Mouse (Mus musculus) heart, adult 2 months (tissue): ENCODE data around the gene Zcwpw1.

Experiments
- CTCF ChIP-seq: fragments of 200-600 bp; IDR thresholded peaks from 2 replicates; pipeline ENCODE4 v1.8.1; 2022; ENCODE audit warnings: antibody characterized with exemption, mild to moderate bottlenecking, moderate library complexity
- EP300 ChIP-seq: fragments of 200-500 bp; IDR thresholded peaks from 2 replicates; pipeline ENCODE4 v1.6.1; 2011; ENCODE audit warnings: low read depth, low read length, control low read depth; ENCODE audit not compliant: insufficient read depth
- POLR2A ChIP-seq: fragments of 200-500 bp; IDR thresholded peaks from 2 replicates; pipeline ENCODE4 v1.6.1; 2011; ENCODE audit warnings: mild to moderate bottlenecking, low read depth, low read length, control low read depth; ENCODE audit not compliant: insufficient read depth

DNA sequence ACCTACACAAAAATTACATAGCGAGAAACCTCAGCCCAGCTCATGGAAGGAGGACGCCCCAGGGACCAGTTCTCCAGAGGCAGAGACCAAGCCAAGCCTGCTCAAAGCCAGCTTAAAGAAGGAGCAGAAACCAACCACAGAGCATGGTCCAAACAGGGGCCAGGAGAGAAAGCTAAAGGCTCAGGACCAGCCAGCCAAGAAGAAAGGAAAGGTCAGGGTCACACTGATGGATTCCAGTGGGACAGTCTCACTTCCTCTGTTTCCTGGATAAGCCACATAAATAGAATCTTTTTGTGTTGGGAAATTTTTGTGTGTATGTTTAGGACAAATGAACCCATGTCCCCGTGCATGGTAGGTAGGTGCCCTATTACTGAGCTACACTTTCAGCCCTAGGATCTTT lies 9.0 kb downstream of the Zcwpw1 start:
- no peak for TF ChIP-seq CTCF
- no peak for TF ChIP-seq POLR2A
- TF ChIP-seq EP300: no peak
